Mouse (Mus musculus): ENCODE measurements around the gene Ctsd. TPM values are rescaled to one million over a fixed set of nuclear protein-coding genes. Genes with fewer than 3 reads are reported as not detected.

The Ctsd gene
- total RNA-seq, 2 experiments from 2014 or later = 128 to 152 TPM

DNA sequence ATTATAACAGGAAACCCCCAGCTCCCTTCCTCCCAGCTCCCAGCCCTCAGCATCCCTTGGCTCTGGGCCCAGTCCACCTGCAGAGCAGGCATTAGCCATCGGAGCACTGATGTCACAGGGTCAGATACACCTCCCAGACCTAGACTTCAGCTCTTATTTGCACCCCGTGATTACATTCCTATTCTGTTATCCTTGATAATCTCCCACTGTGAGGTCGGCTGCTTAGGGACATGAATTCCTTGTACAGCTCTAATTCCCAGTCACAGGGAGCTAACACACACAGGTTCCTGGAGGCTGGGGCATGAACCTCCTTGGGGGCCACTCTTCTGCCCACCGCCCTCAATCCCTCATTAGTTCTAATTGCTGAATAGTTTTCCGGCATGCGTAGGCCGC is 12.9 kb upstream of the Ctsd start:
- ATAC-seq (replicated peaks; ENCODE audit: poor library complexity, severe bottlenecking) = no peak

DNA sequence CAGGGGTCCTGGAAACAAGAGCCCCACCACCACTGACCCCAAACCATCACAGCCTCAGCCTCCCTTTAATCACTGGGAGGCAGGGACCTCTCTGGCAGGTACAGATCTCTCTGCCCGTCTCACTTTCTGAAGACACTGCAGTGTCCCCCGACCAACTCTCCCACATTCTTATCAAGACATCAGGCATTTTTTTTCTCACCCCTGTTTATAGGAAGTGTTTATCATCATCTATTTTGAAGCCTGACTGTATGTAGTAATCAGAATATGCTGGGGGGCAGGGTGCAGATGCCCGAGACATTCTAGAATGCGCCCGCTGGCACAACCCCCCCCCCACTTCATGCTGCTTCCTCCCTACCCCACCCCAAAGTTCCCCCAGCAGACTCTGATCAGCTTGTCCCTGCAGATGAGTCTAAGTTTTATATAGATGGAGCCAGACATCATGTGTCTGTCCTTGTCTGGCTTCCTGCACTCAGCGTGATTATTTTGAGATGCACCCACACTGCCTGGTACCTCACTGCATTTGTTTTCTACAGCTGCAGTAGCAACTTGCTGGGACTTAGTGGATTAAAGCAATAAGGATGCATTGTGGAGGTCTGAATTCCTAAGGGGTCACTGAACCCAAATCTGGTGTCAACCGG is 12.4 kb upstream of the Ctsd start:
- ATAC-seq (replicated peaks; ENCODE audit: poor library complexity, severe bottlenecking) = no peak

DNA sequence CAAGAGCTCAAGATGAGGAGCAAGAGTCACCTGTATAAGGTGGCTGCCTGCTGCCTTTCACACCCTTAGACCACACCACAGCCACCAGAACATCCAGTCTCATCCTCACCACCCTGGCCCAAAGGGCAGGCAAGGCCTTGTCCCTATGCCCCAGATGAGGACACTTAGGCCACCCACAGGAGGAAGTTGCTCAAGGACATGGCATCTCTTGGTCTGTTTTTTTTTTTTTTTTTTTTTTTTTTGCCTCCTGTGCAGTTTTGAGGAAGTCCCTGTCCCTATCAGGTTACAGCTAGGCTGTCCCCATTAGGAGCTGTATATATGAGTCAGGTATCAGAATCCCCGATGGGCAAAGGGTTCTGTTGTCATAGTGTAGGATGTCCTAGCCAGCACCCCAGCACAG is 11.4 kb upstream of the Ctsd start:
- ATAC-seq (replicated peaks; ENCODE audit: poor library complexity, severe bottlenecking) = peak; percentile 70

DNA sequence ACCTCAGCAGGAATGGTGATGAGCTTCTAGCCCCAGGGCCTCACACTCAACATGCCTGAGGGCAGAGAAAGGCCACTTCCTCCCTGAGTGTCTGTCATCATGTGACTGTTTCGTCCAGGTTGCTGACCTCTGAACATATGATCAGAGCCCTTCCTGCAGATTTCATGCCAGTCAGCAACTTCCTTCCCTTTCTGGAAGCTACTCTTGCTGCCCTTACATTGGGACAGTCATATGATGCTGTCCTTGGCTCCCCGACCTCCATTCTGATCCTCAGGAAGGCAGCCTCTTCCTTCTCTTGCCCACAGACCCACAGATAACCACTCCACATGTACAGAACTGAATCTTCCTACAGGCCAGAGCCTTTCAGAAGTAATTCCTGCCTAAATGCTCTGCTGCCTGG is 10.2 kb upstream of the Ctsd start:
- ATAC-seq (replicated peaks; ENCODE audit: poor library complexity, severe bottlenecking) = peak; percentile 54

DNA sequence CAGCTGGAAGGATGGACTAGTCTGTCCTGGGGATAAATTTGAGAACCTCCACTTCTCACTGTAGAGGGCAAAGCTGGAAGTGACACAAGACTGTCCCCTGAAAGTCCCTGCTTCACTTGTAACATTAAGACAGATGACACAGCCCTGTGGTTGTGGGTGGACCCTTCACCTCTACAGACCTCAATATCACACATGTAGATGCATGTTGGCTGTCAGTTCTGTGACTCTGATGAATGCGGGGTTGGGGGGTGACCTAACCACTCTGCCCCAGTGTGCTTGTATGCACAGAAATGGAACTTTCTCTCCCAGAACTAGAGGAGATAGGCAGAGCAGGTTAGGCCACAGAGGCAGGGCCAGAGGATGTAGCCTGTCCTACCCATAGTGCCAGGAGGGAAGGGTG is 8.8 kb upstream of the Ctsd start:
- ATAC-seq (replicated peaks; ENCODE audit: poor library complexity, severe bottlenecking) = no peak

DNA sequence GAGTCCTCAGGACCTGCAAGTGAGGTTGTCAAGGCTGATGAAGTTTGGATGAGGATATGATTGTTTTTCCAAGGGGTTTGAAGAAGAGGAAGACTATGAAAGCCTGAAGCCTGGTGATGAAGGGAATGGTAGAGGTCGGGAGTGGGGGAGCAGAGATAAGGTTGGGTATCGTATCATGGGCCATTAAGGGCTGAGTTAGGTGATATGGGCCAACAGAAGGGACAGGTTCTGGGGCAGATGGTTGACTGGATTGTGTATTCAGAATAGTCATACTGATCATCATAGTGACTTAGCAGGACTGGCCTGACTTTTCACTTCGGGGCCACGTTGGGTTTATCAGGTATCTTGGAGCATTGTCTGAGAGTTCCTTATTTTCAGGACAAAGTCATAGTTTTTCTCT is 7.6 kb upstream of the Ctsd start:
- ATAC-seq (replicated peaks; ENCODE audit: poor library complexity, severe bottlenecking) = no peak

DNA sequence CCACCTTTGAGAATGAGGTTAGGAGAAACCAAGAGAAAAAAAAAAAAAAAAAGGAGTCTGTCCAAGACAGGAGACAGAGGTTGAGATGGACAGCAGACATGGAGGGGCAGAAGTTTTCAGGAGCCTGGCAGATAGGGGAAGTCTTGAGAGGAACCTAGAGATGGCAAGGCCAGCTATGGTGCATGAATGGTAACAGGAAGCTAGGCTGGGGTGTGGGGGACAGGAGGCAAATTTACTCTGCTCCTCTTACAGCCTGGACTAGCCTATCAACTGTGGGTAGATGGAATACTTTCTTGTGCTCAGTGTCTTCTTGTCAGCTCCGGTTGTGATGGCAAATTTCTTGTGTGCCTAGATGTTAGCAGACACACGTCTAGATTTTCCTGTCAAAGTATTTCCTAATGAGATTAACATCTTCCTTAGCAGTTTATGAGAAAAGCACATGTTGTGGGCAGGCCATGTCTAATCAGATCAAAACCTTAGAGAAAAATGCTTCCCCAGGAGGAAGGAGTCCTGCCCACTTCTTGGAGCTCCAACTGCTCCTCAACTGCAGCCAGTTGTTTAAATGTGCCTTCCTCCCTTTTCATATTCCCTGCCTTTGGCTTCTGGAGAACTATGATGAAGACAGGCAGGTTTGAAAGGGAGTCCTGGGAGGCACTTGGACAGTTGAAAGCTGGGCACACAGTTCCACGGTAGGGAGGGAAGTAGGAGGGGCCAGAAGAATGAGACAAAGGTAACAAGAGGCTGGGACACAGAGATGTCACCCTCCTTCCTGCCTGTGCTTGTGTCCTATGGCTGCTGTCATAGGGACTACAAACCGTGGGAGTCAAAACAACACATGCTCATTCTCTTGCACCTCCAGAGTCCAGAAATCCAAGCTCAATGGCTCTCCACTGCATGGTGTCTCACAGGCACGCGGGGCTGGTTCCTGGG is 6.7 kb upstream of the Ctsd start:
- ATAC-seq (replicated peaks; ENCODE audit: poor library complexity, severe bottlenecking) = 0 out of 2 replicates have a peak, but pooled peaks have one; percentile 8

DNA sequence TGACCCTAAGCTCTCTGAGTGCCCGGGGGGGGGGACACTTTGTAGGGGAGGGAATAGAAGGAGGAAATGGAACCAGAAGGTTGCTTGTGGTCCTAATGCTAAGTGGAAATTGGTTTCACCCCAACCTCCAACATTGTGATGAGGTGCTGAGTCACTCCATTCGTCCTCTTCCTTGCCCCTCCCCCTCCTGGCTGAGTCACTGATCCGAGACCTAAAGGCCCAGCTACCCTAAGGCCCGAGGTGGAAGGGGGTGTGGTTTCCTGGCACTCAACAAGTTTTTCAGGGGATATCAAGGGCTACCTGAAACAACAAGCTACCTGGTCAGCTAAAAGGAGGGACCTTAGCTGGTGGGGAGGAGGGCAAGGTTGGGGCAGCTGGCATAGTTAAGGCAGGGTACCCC is 5.4 kb upstream of the Ctsd start:
- ATAC-seq (replicated peaks; ENCODE audit: poor library complexity, severe bottlenecking) = peak; percentile 50

DNA sequence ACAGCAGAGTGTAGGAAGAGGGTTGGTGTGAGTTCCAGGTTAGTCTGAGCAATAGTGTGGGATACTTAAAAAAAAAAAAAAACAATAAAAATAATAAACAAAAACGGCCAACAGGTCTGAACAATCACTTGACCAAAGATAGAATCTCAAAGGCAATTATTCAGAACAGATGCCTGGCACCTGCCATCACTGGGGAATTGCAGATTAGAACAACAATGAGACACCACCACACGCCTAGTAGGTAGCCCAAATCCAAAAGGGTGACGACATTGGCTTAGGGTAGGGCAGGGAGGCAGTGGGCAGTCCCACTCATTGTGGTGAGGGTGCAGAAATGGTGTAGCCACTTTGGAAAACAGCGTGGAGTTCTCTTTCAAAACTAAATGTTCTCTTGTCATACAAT is 3.8 kb upstream of the Ctsd start:
- ATAC-seq (replicated peaks; ENCODE audit: poor library complexity, severe bottlenecking) = no peak

DNA sequence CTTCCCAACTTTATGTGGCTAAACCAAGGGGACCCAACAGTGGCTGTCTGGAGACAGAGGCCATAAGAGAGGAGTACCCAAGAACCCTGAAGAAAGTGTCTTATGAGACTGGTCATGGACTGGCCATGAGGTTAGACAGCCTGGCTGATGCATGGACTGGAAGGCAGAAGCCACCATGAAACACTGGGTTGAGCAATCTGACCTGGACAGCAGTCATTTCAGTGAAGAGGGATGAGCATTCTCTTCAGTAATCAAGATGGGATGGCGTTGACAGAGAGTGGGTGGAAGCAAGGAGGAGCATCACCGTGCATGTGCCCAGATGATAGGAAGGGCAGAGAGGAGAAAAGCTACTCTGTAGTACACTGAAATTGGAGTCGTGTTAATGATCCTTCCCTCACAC is 3.3 kb upstream of the Ctsd start:
- ATAC-seq (replicated peaks; ENCODE audit: poor library complexity, severe bottlenecking) = no peak

DNA sequence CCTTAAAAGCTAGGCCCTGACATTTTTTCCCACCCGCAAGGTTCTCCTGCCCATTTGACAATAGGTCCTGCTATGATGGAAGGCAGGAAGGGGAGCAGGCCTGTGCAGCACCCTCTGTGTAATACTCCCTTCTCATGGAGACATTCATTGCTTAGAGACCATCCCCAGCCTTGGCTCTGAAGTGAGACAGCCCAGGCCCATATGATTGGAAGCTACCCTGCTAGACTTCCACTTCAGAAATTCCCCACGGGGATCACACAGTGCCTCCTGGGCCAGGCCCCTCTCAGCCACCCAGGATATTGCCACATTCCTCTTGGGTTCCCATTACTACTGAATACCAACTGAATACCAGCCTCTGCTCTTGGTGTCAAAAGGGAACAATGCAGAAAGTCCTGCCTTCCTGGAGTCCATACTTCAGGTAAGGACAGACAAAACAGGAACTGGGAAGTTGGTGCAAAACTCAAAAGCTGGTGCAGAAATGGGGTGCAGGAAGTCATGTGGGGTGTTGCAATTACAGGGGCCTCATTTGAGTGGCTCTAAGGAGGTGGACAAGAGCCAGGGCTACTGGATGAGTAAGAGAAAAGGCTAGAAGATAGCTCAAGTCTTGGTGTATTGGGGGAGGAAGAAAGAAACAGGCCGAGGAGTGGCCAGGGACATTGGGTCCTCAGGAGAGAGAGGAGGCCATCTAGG is 2.3 kb upstream of the Ctsd start:
- ATAC-seq (replicated peaks; ENCODE audit: poor library complexity, severe bottlenecking) = peak; percentile 46

DNA sequence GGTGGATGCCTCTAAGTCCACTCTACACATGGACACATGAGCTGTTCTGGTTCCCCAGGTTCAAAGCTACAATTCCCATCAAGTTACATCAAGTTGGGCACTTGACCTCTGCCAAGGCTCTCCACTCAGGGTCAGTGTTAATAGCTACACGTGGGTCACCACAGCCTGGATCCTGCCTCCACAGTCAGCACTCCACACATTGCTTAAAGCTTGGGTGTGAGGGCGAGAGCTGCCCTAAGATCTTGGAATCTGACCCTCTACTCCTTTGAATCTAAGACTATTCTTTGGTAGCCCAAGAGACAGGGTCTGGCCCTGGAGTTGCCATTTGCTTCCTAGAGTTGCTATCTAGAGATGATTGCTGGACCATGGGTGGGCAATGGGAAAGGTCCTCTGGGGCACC is 902 bp upstream of the Ctsd start:
- no peak for ATAC-seq (replicated peaks; ENCODE audit: poor library complexity, severe bottlenecking)

DNA sequence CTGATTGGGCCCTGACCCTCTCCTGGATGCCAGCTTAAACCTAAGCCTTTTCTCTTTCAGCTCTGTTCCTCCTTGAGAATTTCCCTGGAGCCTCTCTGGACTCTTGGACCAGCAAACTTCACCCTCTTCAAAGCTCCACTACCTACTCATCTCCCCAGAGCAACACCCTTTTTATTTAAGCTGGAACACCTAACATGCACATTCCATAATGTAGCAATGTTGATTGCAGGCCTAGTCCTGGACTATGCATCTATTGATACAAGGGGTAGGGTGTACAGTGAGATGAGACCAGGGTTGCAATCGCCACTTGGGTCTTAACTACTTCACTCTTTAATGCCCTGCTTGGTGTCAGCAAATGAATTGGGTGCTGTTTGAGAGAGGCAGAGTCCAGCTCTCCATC is 360 bp upstream of the Ctsd start:
- ATAC-seq (replicated peaks; ENCODE audit: poor library complexity, severe bottlenecking) = no peak

DNA sequence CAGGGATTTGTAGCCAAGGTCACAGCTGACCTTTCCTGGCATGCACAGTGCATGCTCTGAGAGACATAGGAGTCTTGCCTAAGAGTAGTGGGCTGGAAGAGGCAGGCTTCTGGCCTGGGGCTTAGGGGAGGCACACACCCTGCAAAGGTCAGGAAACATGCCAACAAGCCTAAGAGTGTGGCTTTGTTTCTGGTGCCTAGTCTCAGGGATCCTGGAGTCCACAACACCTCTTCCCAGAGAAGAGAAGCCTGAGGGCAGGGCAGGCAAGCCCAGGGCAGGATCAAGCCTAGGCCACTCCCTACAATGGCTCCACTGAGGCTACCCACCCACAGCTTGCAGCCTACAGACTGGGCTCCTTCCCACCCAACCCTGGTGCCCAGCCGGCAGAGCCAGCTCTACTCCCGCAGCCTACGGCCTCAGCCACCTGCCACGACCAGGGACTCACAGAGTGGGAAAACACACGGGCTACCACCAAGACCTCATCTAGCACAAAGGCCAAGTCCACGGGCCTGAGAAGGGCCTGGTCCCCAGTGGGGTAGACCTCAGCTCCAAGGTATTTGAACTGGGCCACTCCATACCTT is 1.1 kb downstream of the Ctsd start:
- no peak for ATAC-seq (replicated peaks; ENCODE audit: poor library complexity, severe bottlenecking)

DNA sequence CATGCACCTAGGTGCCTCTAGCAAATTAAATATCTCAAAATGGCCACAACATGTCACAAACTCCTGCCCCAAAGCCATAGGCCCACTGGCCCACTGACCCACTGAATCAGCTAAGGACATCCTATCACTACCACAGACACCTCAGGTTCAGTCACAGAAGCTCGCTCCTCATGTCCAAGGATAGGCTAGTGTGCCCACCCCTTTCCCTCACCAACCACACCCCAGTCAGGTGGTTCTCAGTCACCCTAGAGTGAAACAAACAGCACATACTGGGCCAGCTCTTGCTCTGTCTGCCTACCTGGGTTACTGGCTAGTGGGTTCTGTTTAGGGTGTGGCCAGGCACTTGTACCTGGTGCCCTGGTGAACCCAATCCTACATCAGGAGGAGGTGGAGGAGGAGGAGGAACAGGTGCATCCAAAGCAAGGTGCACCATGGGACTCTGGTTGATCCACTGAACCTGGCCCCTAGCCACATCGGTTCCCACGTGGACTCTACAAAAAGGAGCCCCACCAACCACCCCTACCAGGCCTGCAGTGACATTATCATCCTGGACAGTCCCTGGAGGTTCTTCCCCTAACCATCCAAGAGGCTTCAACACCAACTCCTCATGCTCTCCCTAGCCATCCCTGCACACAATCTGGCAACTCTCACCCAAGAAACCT is 2.0 kb downstream of the Ctsd start:
- no peak for ATAC-seq (replicated peaks; ENCODE audit: poor library complexity, severe bottlenecking)

DNA sequence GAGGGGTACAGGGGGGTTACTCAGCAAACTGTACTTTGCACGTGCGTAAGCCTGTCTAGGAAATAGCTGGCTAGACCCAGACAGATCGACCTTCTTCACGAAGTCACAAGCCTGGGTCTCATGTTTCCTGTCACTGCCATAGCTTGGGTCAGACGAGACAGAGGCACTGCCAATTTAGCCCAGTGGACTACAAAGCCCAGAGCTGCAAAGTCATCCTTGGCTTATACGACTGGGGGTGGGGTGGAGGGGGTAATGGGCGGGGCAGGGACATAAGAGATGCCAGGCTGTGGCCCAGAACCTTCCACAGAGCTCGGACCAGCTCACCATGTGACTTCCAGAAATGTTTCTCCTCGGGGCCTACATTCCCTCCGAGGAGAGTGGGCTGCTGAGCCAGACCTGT is 3.5 kb downstream of the Ctsd start:
- no peak for ATAC-seq (replicated peaks; ENCODE audit: poor library complexity, severe bottlenecking)

DNA sequence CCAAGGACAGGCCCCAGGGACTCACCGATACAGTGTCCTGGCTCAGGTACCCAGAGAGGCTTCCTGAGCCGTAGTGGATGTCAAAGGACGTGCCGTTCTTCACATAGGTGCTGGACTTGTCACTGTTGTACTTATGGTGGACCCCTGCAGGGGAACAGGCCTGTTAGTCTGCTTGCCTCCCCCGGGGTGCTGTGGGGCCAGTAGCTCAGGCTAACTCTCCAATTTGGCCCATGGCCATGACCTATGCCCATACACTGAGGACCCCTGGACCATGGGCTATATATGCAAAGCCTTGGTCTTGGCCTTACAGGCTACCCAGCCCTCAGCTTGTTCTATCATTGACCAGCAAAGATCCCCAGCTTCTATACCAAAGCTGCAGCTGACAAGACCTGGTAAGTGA is 5.3 kb downstream of the Ctsd start, which contains the start of gene Gm49369:
Gm49369 (minus strand) TSS at position 101 of the 400 bp plus-strand sequence.
- ATAC-seq (replicated peaks; ENCODE audit: poor library complexity, severe bottlenecking) = no peak

DNA sequence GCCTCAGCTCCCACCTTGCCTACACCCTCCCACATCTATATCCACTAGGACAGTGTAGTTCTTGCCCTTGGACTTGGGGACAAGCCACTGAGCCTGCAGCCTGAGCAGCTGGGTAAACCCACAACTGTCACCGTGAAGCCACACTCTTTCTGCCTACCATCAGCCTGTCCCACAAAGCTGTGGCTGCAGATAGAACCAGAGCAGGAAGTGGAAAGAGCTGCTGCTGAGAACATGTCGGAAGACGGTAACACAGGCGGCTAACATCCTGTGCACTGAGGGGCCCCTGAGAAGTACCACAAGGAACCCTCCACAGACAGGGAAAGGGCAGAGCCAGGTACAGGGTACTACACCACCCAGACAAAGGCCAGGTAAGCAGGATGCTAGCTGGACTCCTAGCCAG is 6.7 kb downstream of the Ctsd start:
- peak; percentile 35 for ATAC-seq (replicated peaks; ENCODE audit: poor library complexity, severe bottlenecking)

DNA sequence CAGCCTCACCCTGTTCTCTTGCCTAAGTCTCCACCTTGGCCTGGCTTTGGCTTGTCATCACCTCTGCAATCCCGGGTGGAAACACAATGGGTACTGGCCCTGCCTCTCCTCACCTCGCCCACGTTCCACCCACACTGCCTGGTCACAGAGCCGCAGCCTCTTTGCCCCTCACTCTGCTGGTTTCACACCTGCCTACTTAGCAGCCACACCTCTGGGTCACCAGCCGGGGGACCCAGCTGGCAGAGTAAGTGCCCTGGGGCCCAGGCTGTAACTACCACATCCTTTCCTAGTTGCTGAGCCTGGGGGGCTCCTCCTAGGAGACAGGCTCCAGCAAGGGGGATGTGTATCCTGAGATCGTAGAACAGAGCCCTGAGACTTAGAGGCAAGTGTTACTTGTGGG is 8.7 kb downstream of the Ctsd start:
- no peak for ATAC-seq (replicated peaks; ENCODE audit: poor library complexity, severe bottlenecking)

DNA sequence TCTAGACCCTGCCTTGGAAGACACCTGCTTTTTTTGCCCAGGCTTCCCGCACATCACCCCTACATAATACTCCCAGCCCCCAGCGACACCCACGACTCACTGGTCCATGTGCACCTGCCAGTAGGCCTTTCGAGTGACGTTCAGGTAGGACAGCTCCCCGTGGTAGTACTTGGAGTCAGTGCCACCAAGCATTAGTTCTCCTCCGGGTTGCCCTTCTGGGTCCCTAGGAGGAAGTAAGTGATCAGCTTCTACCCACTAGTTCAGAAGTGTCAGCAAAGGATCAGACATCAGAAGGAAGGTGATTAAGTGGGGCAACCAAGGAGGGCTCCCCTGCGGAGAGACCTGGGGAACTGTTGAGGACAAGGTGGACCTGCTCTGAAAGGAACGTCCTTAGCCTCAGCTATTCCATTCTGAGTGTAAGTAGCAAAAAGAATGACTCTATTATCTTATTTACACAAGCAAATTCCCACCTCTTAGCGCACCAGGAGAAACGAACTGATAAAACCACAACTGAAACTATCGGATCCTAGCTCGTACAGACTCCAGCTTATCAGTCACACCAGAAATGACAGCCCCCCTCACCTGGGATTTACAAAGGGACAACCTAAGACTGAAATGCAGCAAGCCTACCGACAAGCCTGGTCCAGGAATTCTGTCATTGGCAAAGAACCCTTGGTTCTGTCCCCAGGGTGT is 10.5 kb downstream of the Ctsd start:
- ATAC-seq (replicated peaks; ENCODE audit: poor library complexity, severe bottlenecking) = no peak
